Mouse (Mus musculus): ENCODE measurements at regions not wholly inside any gene's neighbourhood (a gene's known extent, or its start where the extent isn't known, plus 50 kb on each side); places are given as distances from the start of the nearest gene placed in this dataset.
"Not testable (repeated sequence)": the region's sequence is repeated elsewhere in the genome, so short reads cannot be mapped to it uniquely, and the experiment has no call there.

GRCm38 (mm10) chr12:64788761-64789160 is 128.9 kb upstream of the Gm527 start:
- H3K4me3 ChIP-seq, result no peak overlapping the region
- no peaks in the 10 kb centered on the region for H3K27me3 ChIP-seq
- H3K4me1 ChIP-seq, result no peaks in the 10 kb centered on the region
- no peak overlapping the region for H3K9ac ChIP-seq
- 74% methylated on average over 3 of the region's 3 CpGs for WGBS
- H3K36me3 ChIP-seq, result no peaks in the 10 kb centered on the region
- H3K27ac ChIP-seq, result no peak overlapping the region
- H3K4me2 ChIP-seq (replicated peaks), result no peak overlapping the region
- no peak for ATAC-seq (ENCODE audit: low FRiP score)
- H3K9me3 ChIP-seq (replicated peaks), result no peaks in the 10 kb centered on the region

- not testable (repeated sequence) for H3K9ac ChIP-seq; H3K4me1 ChIP-seq; H3K27ac ChIP-seq; H3K4me3 ChIP-seq; ATAC-seq (ENCODE audit: low FRiP score); H3K27me3 ChIP-seq; H3K9me3 ChIP-seq (replicated peaks); H3K36me3 ChIP-seq; H3K4me2 ChIP-seq (replicated peaks)
- WGBS, result 86% methylated on average over 2 of the region's 2 CpGs
Measured at GRCm38 (mm10) chr12:64808492-64808891, 109.2 kb upstream of the Gm527 start.

DNA sequence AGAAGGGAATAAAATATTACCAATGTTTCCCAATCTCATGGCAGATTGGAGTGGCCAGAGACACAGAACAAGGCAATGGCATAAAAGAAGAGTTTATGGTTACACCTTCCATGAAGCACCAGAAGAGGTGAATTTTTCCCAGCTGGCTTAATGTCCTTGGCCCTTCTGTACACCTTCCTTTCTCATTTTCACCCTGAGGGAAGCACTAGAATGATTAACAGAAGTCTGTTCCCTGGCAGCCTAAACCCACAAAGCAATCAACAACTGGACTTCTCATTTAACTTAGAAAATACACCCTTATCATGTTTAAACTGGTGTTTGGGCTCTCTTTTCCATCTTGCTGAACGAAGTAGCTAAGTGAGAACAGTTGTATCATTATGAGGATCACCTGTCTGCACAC is 107.6 kb upstream of the Gm527 start:
- WGBS, result 71% methylated on average over 1 of the region's 1 CpGs
- no peak overlapping the region for H3K27ac ChIP-seq

GRCm38 (mm10) chr12:64815871-64816270 is 101.8 kb upstream of the Gm527 start:
- Histone ChIP-seq H3K9ac (no peak overlapping the region), H3K4me3 (no peak overlapping the region), H3K9me3 (replicated peaks) (no peaks in the 10 kb centered on the region), H3K27me3 (no peaks in the 10 kb centered on the region), H3K27ac (no peak overlapping the region), H3K4me2 (replicated peaks) (no peak overlapping the region), H3K36me3 (no peaks in the 10 kb centered on the region), H3K4me1 (no peaks in the 10 kb centered on the region)
- ATAC-seq (ENCODE audit: low FRiP score), result no peak
- 84% methylated on average over 6 of the region's 6 CpGs for WGBS

More for the DNA sequence above, 107.6 kb upstream of the Gm527 start:
- Histone ChIP-seq H3K36me3 (no peaks in the 10 kb centered on the region), H3K27me3 (no peaks in the 10 kb centered on the region), H3K4me1 (no peaks in the 10 kb centered on the region), H3K9me3 (replicated peaks) (no peaks in the 10 kb centered on the region), H3K4me3 (no peak overlapping the region), H3K9ac (no peak overlapping the region), H3K4me2 (replicated peaks) (no peak overlapping the region)
- ATAC-seq (ENCODE audit: low FRiP score), result no peak

GRCm38 (mm10) chr12:64817056-64817810 is 100.5 kb upstream of the Gm527 start:
- no peaks in the 10 kb centered on the region for H3K27me3 ChIP-seq
- WGBS, result 67% methylated on average over 9 of the region's 9 CpGs
- no peak for ATAC-seq (ENCODE audit: low FRiP score)
- H3K4me2 ChIP-seq (replicated peaks), result no peak overlapping the region
- no peak overlapping the region for H3K27ac ChIP-seq
- H3K9me3 ChIP-seq (replicated peaks), result no peaks in the 10 kb centered on the region
- no peaks in the 10 kb centered on the region for H3K36me3 ChIP-seq
- no peak overlapping the region for H3K4me3 ChIP-seq
- H3K9ac ChIP-seq, result no peak overlapping the region
- no peaks in the 10 kb centered on the region for H3K4me1 ChIP-seq

DNA sequence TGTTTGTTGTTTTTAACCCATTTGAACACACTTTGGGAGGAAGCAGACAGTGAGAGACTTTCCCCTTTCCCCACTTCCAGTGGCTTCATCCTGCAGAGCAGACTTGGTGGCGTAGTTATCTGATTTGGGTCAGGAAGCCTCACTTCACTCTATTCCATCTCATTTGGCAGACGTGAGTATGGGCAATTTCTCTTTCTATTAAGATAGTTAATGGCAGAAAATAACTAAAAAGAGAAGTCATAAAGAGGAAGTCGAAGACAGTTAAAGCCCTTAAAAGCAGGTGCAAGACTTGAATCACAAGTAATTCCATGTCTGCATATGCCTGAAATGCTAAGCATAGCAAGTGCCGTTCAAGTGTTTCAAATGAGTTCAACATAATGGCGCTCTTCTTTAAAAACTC is 97.0 kb upstream of the Gm527 start:
- H3K27me3 ChIP-seq, result no peaks in the 10 kb centered on the region
- no peaks in the 10 kb centered on the region for H3K4me1 ChIP-seq
- no peak overlapping the region for H3K4me3 ChIP-seq
- no peaks in the 10 kb centered on the region for H3K36me3 ChIP-seq
- no peak overlapping the region for H3K4me2 ChIP-seq (replicated peaks)
- no peaks in the 10 kb centered on the region for H3K9me3 ChIP-seq (replicated peaks)
- no peak for ATAC-seq (ENCODE audit: low FRiP score)
- H3K9ac ChIP-seq, result no peak overlapping the region
- no peak overlapping the region for H3K27ac ChIP-seq
- 88% methylated on average over 5 of the region's 5 CpGs for WGBS

DNA sequence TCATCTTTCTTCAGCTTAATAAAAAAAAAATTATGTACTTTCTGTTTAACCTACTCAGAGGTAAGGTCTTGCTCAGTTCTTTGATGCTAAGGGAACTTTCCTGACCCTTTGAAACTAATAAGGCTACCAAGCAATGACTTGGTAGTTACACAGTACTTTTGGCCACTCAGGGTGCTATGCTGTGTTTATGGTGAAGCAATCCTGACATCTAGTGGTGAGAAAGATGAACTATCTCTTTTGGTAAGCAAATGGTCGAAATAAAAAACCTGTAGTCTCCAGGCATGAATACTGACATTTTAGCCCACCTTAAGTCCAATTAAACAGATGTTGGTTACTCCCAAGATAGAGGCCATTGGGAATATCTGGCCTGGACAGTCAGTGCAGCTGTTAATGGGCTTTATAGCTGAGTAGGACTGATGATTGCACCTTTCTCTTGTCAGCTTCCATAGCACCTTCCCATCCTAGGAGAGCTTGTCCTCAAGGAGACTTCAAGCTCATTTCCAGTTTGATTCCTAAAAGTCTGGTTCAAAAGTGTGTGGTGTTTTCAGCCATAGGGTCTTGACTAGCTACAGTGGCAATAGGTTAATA is 88.0 kb upstream of the Gm527 start:
- H3K27ac ChIP-seq, result no peak overlapping the region
- ATAC-seq (ENCODE audit: low FRiP score), result peak; percentile 72
- 7% methylated on average over 1 of the region's 1 CpGs for WGBS

GRCm38 (mm10) chr12:64832313-64833151 is 85.2 kb upstream of the Gm527 start:
- Histone ChIP-seq H3K4me2 (replicated peaks) (no peak overlapping the region), H3K9ac (no peak overlapping the region), H3K4me3 (no peak overlapping the region), H3K27me3 (no peaks in the 10 kb centered on the region), H3K9me3 (replicated peaks) (no peaks in the 10 kb centered on the region), H3K4me1 (no peaks in the 10 kb centered on the region), H3K27ac (no peak overlapping the region), H3K36me3 (no peaks in the 10 kb centered on the region)
- 53% methylated on average over 9 of the region's 9 CpGs for WGBS
- peak; percentile 88 for ATAC-seq (ENCODE audit: low FRiP score)

More for the DNA sequence above, 88.0 kb upstream of the Gm527 start:
- H3K4me3 ChIP-seq, result no peak overlapping the region
- no peaks in the 10 kb centered on the region for H3K36me3 ChIP-seq
- no peaks in the 10 kb centered on the region for H3K4me1 ChIP-seq
- H3K9ac ChIP-seq, result no peak overlapping the region
- no peaks in the 10 kb centered on the region for H3K27me3 ChIP-seq
- H3K9me3 ChIP-seq (replicated peaks), result no peaks in the 10 kb centered on the region
- no peak overlapping the region for H3K4me2 ChIP-seq (replicated peaks)

DNA sequence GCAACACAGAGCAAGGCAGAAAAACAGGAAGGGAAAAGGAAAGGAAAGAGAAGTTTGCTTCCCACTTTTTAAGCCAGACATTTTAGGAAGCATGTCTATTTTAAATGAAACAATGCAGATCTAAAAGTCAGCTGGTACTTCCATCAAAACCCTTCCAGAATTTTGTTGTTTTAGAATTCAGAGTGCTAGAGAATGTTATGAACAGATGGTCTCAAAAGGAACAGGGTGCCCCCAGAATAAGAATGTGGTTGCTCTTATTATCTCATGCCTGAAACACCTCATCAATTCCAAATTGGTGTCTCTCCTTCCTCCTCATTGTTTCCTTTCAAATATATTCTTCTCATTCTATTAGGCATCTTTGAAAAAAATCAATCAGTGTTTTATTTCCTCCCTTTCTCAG is 60.0 kb upstream of the Gm527 start:
- no peak overlapping the region for H3K27ac ChIP-seq
- H3K4me3 ChIP-seq, result no peak overlapping the region
- no peaks in the 10 kb centered on the region for H3K36me3 ChIP-seq
- no peak overlapping the region for H3K9ac ChIP-seq
- H3K4me2 ChIP-seq (replicated peaks), result no peak overlapping the region
- no peaks in the 10 kb centered on the region for H3K4me1 ChIP-seq
- no peaks in the 10 kb centered on the region for H3K9me3 ChIP-seq (replicated peaks)
- ATAC-seq (ENCODE audit: low FRiP score), result no peak
- no peaks in the 10 kb centered on the region for H3K27me3 ChIP-seq

Measured in hindbrain, embryonic 12.5 days (tissue).